In the genomic region with DNA sequence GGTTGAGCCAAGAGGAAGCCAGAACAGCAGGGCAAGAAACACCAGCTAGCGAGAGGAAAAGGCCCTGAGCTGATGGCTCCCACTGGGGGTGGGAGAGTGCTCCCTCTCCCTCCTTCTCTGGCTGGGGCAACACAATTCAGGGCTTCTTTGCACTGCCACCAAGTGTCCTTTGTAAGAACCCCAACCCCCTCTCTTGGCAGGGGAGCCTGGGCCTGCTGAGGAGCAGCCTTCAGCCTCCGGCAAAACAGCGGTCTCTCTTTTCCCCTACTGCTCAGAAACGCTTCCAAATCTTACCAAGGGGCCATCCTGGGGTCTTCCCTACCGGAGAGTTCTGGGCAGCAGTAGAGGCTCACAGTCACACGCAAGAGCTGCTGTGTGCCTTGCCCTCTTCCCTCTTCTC, we compare ENCODE assay signal across 14 mouse cellular contexts. TPM values are rescaled to one million over a fixed set of nuclear protein-coding genes. Genes with fewer than 3 reads are reported as not detected.
DNase-seq lines count a peak whose midpoint lies in the region; ATAC-seq and TF ChIP-seq lines count a peak whose summit lies in the region.
"Had no signal": no experiment of that assay in that cellular context is flagged by ENCODE, and none has a peak within 500 bp of the region (broad histone marks: within the 10 kb centered on the region; RNA-seq: fewer than 3 reads in every experiment).

No protein-coding gene starts in this region.

- H3K9ac ChIP-seq in hindbrain, postnatal 0 days (replicated peaks; ENCODE audit: low read length): no peak overlapping the region
- H3K9ac ChIP-seq in heart, embryonic 12.5 days: no peak overlapping the region
- H3K9ac ChIP-seq: heart, embryonic 13.5 days had no signal

- H3K27me3 ChIP-seq in hindbrain, postnatal 0 days (ENCODE audit: insufficient read depth, low read length): no peaks in the 10 kb centered on the region
- peaks cover 84% of the 10 kb centered on the region for H3K27me3 ChIP-seq in heart, embryonic 12.5 days (replicated peaks)

- no peak overlapping the region for H3K4me2 ChIP-seq in hindbrain, postnatal 0 days (ENCODE audit: low read depth, low read length)
- no peak overlapping the region for H3K4me2 ChIP-seq in heart, embryonic 12.5 days
- H3K4me2 ChIP-seq: heart, embryonic 13.5 days had no signal

- no peaks in the 10 kb centered on the region for H3K9me3 ChIP-seq in hindbrain, postnatal 0 days (ENCODE audit: low read length)
- no peaks in the 10 kb centered on the region for H3K9me3 ChIP-seq in heart, embryonic 12.5 days (replicated peaks)
- H3K9me3 ChIP-seq: heart, embryonic 13.5 days had no signal

- no peak overlapping the region for H3K4me3 ChIP-seq in hindbrain, postnatal 0 days (ENCODE audit: low read length)
- H3K4me3 ChIP-seq in heart, embryonic 12.5 days: no peak overlapping the region
- H3K4me3 ChIP-seq: heart, embryonic 13.5 days had no signal

- ATAC-seq in hindbrain, postnatal 0 days: no peak; the same call in 1 of the 2 replicates
- ATAC-seq in heart, embryonic 12.5 days (ENCODE audit: insufficient number of reproducible peaks, low FRiP score): no peak

- peak; percentile 20; the same call in 1 of the 2 replicates for TF ChIP-seq CTCF in hindbrain, postnatal 0 days (IDR thresholded peaks at IDR 0.05; ENCODE audit: low read depth)

- H3K36me3 ChIP-seq in hindbrain, postnatal 0 days (ENCODE audit: insufficient read depth, low read length): no peaks in the 10 kb centered on the region
- no peaks in the 10 kb centered on the region for H3K36me3 ChIP-seq in heart, embryonic 12.5 days
- H3K36me3 ChIP-seq: heart, embryonic 13.5 days had no signal

- DNase-seq in cerebellum, adult 11-12 months: peak; percentile 52
- DNase-seq in cerebellum, adult 9-10 months: no peak
- peak; percentile 37 to 66 for DNase-seq in layer of hippocampus, adult 18-20 months (ENCODE audit: low spot score in 2 of 2)
- DNase-seq in layer of hippocampus, adult 9-10 months (ENCODE audit: low spot score): no peak
- DNase-seq in brain, adult 2 months (ENCODE audit: low read depth, low spot score): peak; percentile 64
- DNase-seq in hindbrain, postnatal 0 days (ENCODE audit: low spot score): peak; percentile 75
- DNase-seq in adrenal gland, postnatal 25 days: no peak
- DNase-seq: adrenal gland, postnatal 14 days; kidney, postnatal 36 days; lung, postnatal 14 days; thymus, postnatal 36 days had no signal

- WGBS in hindbrain, postnatal 0 days: 26% methylated on average over 6 of the region's 6 CpGs
- WGBS in heart, embryonic 12.5 days: 63% methylated on average over 6 of the region's 6 CpGs

- peak overlapping the region; percentile 78 for H3K27ac ChIP-seq in hindbrain, postnatal 0 days
- H3K27ac ChIP-seq in heart, embryonic 12.5 days (ENCODE audit: poor library complexity, severe bottlenecking): no peak overlapping the region
- H3K27ac ChIP-seq: heart, embryonic 13.5 days had no signal

- no peaks in the 10 kb centered on the region for H3K4me1 ChIP-seq in hindbrain, postnatal 0 days (ENCODE audit: insufficient read depth, low read length)
- H3K4me1 ChIP-seq in heart, embryonic 12.5 days (replicated peaks): 0 out of 2 replicates have a peak, but pooled peaks cover 5% of the 10 kb centered on the region

RNA-seq across cellular contexts. Expression of a gene that starts 4.8 kb away (rescaled TPM):
- 100 to 1,000 TPM; 195 to 208 TPM for total RNA-seq in layer of hippocampus, adult 18-20 months (2021)
- total RNA-seq in hindbrain, postnatal 0 days (2014; rRNA removed): 42.6 and 66.3 TPM in 2 replicates
- polyA plus RNA-seq in hindbrain, postnatal 0 days (2015; fragmentation: Nextera tagmentation; extraction: Ambion mirVana): 24.9 and 32.1 TPM in 2 replicates
- not detected in 2 replicates for polyA plus RNA-seq in heart, embryonic 12.5 days (2016; fragmentation: Nextera tagmentation; extraction: Ambion mirVana)
- 0.52 and 0.67 TPM in 2 replicates for total RNA-seq in adrenal gland, postnatal 25 days (2021)
- total RNA-seq: liver, adult 2 months had no signal
- polyA plus RNA-seq: heart, embryonic 13.5 days; liver, adult 2 months had no signal

RNA-seq across cellular contexts. Expression of a gene that starts 16.1 kb away (rescaled TPM):
- 100 to 1,000 TPM; 248 to 258 TPM for total RNA-seq in layer of hippocampus, adult 18-20 months (2021)
- total RNA-seq in hindbrain, postnatal 0 days (2014; rRNA removed): 251 and 277 TPM in 2 replicates
- polyA plus RNA-seq in hindbrain, postnatal 0 days (2015; fragmentation: Nextera tagmentation; extraction: Ambion mirVana): 329 and 369 TPM in 2 replicates
- polyA plus RNA-seq in heart, embryonic 12.5 days (2016; fragmentation: Nextera tagmentation; extraction: Ambion mirVana): 36.4 and 36.6 TPM in 2 replicates
- total RNA-seq in adrenal gland, postnatal 25 days (2021): 47.8 and 59.0 TPM in 2 replicates

RNA-seq across cellular contexts. Expression of a gene that starts 30.2 kb away (rescaled TPM):
- total RNA-seq in layer of hippocampus, adult 18-20 months (2021): not detected
- 0.10 and 0.54 TPM in 2 replicates for total RNA-seq in hindbrain, postnatal 0 days (2014; rRNA removed)
- polyA plus RNA-seq in hindbrain, postnatal 0 days (2015; fragmentation: Nextera tagmentation; extraction: Ambion mirVana): 0.10 and 0.11 TPM in 2 replicates
- 1.0 and 1.4 TPM in 2 replicates for polyA plus RNA-seq in heart, embryonic 12.5 days (2016; fragmentation: Nextera tagmentation; extraction: Ambion mirVana)
- 1.4 and 1.5 TPM in 2 replicates for total RNA-seq in adrenal gland, postnatal 25 days (2021)

RNA-seq across cellular contexts. Expression of a gene that starts 57.6 kb away (rescaled TPM):
- 1 to 10 TPM; 1.3 to 2.6 TPM for total RNA-seq in layer of hippocampus, adult 18-20 months (2021)
- total RNA-seq in hindbrain, postnatal 0 days (2014; rRNA removed): 4.6 and 5.0 TPM in 2 replicates
- polyA plus RNA-seq in hindbrain, postnatal 0 days (2015; fragmentation: Nextera tagmentation; extraction: Ambion mirVana): 2.7 and 3.1 TPM in 2 replicates
- polyA plus RNA-seq in heart, embryonic 12.5 days (2016; fragmentation: Nextera tagmentation; extraction: Ambion mirVana): 0.80 and 0.82 TPM in 2 replicates
- total RNA-seq in adrenal gland, postnatal 25 days (2021): 2.2 and 2.4 TPM in 2 replicates
- polyA plus RNA-seq: liver, adult 2 months had no signal

Comparison
In these comparisons a context has a peak if more than half of its experiments do, and no peak if none do; other contexts are left out.
1. DNase-seq: peak in cerebellum, adult 11-12 months (single experiment), layer of hippocampus, adult 18-20 months (2 of 2), brain, adult 2 months (single experiment) and hindbrain, postnatal 0 days (single experiment); none in cerebellum, adult 9-10 months (single experiment), layer of hippocampus, adult 9-10 months (single experiment) and adrenal gland, postnatal 25 days (single experiment).
2. RNA of a gene that starts 4.8 kb away (total RNA-seq): 195 to 208 TPM in layer of hippocampus, adult 18-20 months and 42.6 to 66.3 TPM in hindbrain, postnatal 0 days; 0.52 to 0.67 TPM in adrenal gland, postnatal 25 days; every median in the first group is over 10 times any median in the second.